13 mouse cellular contexts compared by ENCODE assay signal in genomic region chr19:47468750-47469149, GRCm38 (mm10).
"Had no signal": no experiment of that assay in that cellular context is flagged by ENCODE, and none has a peak within 500 bp of the region (broad histone marks: within the 10 kb centered on the region; RNA-seq: fewer than 3 reads in every experiment).

No protein-coding gene starts in this region.

- H3K9ac ChIP-seq: kidney, embryonic 15.5 days; liver, embryonic 12.5 days; liver, postnatal 0 days; lung, embryonic 15.5 days; midbrain, embryonic 13.5 days; neural tube, embryonic 15.5 days had no signal

- H3K27me3 ChIP-seq: kidney, embryonic 15.5 days; lung, embryonic 15.5 days; midbrain, embryonic 13.5 days; neural tube, embryonic 15.5 days had no signal

- H3K4me3 ChIP-seq: kidney, embryonic 15.5 days; left cerebral cortex, adult 2 months; limb, embryonic 10.5 days; liver, embryonic 12.5 days; lung, embryonic 15.5 days; midbrain, embryonic 13.5 days; myocyte; neural tube, embryonic 15.5 days had no signal

- H3K36me3 ChIP-seq: kidney, embryonic 15.5 days; limb, embryonic 10.5 days; liver, embryonic 12.5 days; lung, embryonic 15.5 days; midbrain, embryonic 13.5 days; neural tube, embryonic 15.5 days had no signal

- ATAC-seq: liver, embryonic 12.5 days; liver, postnatal 0 days; midbrain, embryonic 13.5 days had no signal

- H3K27ac ChIP-seq: kidney, embryonic 15.5 days; left cerebral cortex, adult 2 months; limb, embryonic 10.5 days; liver, embryonic 12.5 days; lung, embryonic 15.5 days; midbrain, embryonic 13.5 days; neural tube, embryonic 15.5 days had no signal

- DNase-seq: kidney, postnatal 14 days; liver, postnatal 0 days; right cerebral cortex, adult 18-20 months; right cerebral cortex, postnatal 25 days; thymus, postnatal 36 days had no signal

- H3K9me3 ChIP-seq: kidney, embryonic 15.5 days; limb, embryonic 10.5 days; liver, embryonic 12.5 days; lung, embryonic 15.5 days; midbrain, embryonic 13.5 days; neural tube, embryonic 15.5 days had no signal

- H3K4me2 ChIP-seq: kidney, embryonic 15.5 days; liver, embryonic 12.5 days; lung, embryonic 15.5 days; midbrain, embryonic 13.5 days; neural tube, embryonic 15.5 days had no signal
